Mouse (Mus musculus): ENCODE measurements around the gene Olfr1205. TPM values are rescaled to one million over a fixed set of nuclear protein-coding genes. Genes with fewer than 3 reads are reported as not detected.

The Olfr1205 gene
- polyA plus RNA-seq (2012): not detected in 2 replicates

DNA sequence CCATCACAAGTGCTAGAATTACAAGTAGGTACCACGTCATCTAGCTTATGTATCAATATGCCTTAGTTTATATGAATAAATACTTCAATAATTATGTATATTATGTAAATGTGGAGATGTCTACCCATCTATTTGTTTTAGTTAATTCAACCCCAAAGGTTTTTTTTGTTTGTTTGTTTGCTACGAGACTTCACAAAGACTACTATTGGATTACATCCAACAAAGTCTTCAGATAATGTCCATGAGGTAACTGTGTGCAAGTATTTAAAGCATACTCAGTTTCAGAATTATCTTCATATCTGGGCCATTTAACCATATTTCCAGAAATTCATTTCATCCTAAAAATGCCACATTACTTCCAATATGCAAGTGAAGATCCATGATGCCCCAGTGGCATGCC, at the start of gene Olfr1205:
Gene Olfr1205 (plus strand): TSS at position 301 of the 400 bp plus-strand sequence.
- Histone ChIP-seq H3K4me3 (replicated peaks) (no peak within 1 kb of the TSS), H3K36me3 (ENCODE audit: control insufficient read depth) (no peaks in the 10 kb centered on the region), H3K4me1 (ENCODE audit: control insufficient read depth) (no peaks in the 10 kb centered on the region), H3K9me3 (ENCODE audit: control insufficient read depth, low read length) (no peaks in the 10 kb centered on the region), H3K27me3 (ENCODE audit: control insufficient read depth) (no peaks in the 10 kb centered on the region)
- no peak for TF ChIP-seq GATA1 (IDR thresholded peaks at IDR 0.05; ENCODE audit: low read length)
- no peak for TF ChIP-seq TAL1 (IDR thresholded peaks at IDR 0.05; ENCODE audit: low read length)

DNA sequence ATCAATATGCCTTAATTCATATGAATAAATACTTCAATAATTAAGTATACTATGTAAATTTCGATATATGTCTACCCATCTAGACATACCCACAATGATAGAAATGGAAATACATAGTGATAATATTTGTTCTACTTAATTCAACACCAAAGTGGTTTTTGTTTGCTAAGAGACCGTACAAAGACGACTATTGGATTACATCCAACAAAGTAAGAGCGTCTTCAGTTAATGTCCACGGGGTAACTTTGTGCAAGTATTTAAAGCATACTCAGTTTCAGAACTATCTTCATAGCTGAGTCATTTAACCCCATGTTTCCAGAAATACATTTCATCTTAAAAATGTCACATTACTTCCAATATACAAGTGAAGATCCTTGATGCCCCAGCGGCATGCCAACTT, 36.8 kb upstream of the Olfr1205 start, which contains the start of gene Olfr1201:
Gene Olfr1201 (plus strand): TSS at position 301 of the 400 bp plus-strand sequence.
- TF ChIP-seq GATA1 (IDR thresholded peaks at IDR 0.05; ENCODE audit: low read length): no peak
- no peak for TF ChIP-seq TAL1 (IDR thresholded peaks at IDR 0.05; ENCODE audit: low read length)
- H3K36me3 ChIP-seq (ENCODE audit: control insufficient read depth): no peaks in the 10 kb centered on the region
- H3K4me3 ChIP-seq (replicated peaks): no peak within 1 kb of the TSS
- no peaks in the 10 kb centered on the region for H3K27me3 ChIP-seq (ENCODE audit: control insufficient read depth)
- no peaks in the 10 kb centered on the region for H3K4me1 ChIP-seq (ENCODE audit: control insufficient read depth)
- H3K9me3 ChIP-seq (ENCODE audit: control insufficient read depth, low read length): no peaks in the 10 kb centered on the region; the same call in 1 of the 2 replicates

DNA sequence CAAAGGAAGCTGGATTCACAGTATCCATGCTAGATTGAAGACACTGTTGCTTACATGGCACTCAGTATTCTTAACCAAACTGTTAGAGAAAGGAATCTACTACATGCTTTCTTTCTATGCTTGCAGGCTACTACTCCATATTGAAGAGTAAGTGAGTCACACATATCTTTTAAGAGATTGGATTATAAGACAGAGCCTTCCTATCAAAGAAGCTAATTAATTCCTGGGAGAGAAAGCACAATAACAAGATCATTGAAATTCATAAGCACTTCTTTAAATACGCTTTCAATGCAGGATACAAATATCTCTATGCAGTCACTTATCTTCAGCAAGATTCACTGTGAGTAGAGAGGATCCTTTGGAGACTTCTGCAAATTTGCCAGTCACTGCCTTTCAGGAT, 15.3 kb upstream of the Olfr1205 start, which contains the start of gene Olfr1202:
Gene Olfr1202 (plus strand): TSS at position 301 of the 400 bp plus-strand sequence.
- H3K4me3 ChIP-seq (replicated peaks): no peak within 1 kb of the TSS
- no peaks in the 10 kb centered on the region for H3K9me3 ChIP-seq (ENCODE audit: control insufficient read depth, low read length)
- no peak for TF ChIP-seq TAL1 (IDR thresholded peaks at IDR 0.05; ENCODE audit: low read length)
- TF ChIP-seq GATA1 (IDR thresholded peaks at IDR 0.05; ENCODE audit: low read length): no peak
- H3K27me3 ChIP-seq (ENCODE audit: control insufficient read depth): no peaks in the 10 kb centered on the region
- H3K36me3 ChIP-seq (ENCODE audit: control insufficient read depth): no peaks in the 10 kb centered on the region
- no peaks in the 10 kb centered on the region for H3K4me1 ChIP-seq (ENCODE audit: control insufficient read depth)

DNA sequence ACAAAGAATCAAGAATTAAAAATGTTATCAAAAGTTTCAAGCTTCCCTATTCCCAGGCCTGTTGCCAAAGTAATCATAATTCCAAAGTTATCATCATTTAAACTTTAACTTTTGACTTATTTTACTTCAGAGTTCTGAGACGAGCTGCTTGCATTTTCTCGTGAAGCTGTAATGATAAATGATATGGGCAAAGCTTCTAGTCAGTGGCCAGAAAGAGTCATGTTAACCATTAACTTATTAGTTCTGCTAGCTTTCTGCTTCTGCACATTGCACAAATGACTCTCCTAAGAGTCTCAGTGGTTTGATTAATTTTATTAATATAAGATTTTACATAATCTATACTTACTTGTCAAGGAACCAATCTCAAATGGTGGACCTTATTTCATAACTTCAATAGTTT, 8.9 kb downstream of the Olfr1205 start:
- no peaks in the 10 kb centered on the region for H3K36me3 ChIP-seq (ENCODE audit: control insufficient read depth)
- no peaks in the 10 kb centered on the region for H3K9me3 ChIP-seq (ENCODE audit: control insufficient read depth, low read length)
- no peak for TF ChIP-seq TAL1 (IDR thresholded peaks at IDR 0.05; ENCODE audit: low read length)
- TF ChIP-seq GATA1 (IDR thresholded peaks at IDR 0.05; ENCODE audit: low read length): no peak
- H3K27me3 ChIP-seq (ENCODE audit: control insufficient read depth): no peaks in the 10 kb centered on the region
- no peak overlapping the region for H3K4me3 ChIP-seq (replicated peaks)
- no peaks in the 10 kb centered on the region for H3K4me1 ChIP-seq (ENCODE audit: control insufficient read depth)

- Histone ChIP-seq H3K9me3 (ENCODE audit: control insufficient read depth, low read length) (no peaks in the 10 kb centered on the region; the same call in 1 of the 2 replicates), H3K27me3 (ENCODE audit: control insufficient read depth) (no peaks in the 10 kb centered on the region), H3K4me1 (ENCODE audit: control insufficient read depth) (no peaks in the 10 kb centered on the region), H3K4me3 (replicated peaks) (no peak within 1 kb of the TSS), H3K36me3 (ENCODE audit: control insufficient read depth) (no peaks in the 10 kb centered on the region)
- TF ChIP-seq TAL1 (IDR thresholded peaks at IDR 0.05; ENCODE audit: low read length): no peak
- TF ChIP-seq GATA1 (IDR thresholded peaks at IDR 0.05; ENCODE audit: low read length): no peak
Measured at GRCm38 (mm10) chr2:88848992-88849391, 19.5 kb downstream of the Olfr1205 start, which contains the start of gene Olfr1204. TSS of gene Olfr1204 (plus strand) at chr2:88849292.

- TF ChIP-seq TAL1 (IDR thresholded peaks at IDR 0.05; ENCODE audit: low read length) (no peak), GATA1 (IDR thresholded peaks at IDR 0.05; ENCODE audit: low read length) (no peak)
- Histone ChIP-seq H3K4me3 (replicated peaks) (no peak within 1 kb of the TSS), H3K36me3 (ENCODE audit: control insufficient read depth) (no peaks in the 10 kb centered on the region), H3K27me3 (ENCODE audit: control insufficient read depth) (no peaks in the 10 kb centered on the region), H3K9me3 (ENCODE audit: control insufficient read depth, low read length) (no peaks in the 10 kb centered on the region), H3K4me1 (ENCODE audit: control insufficient read depth) (no peaks in the 10 kb centered on the region)
Measured at GRCm38 (mm10) chr2:88862931-88863330, 33.4 kb downstream of the Olfr1205 start, which contains the start of gene Olfr1206. TSS of gene Olfr1206 (plus strand) at chr2:88863231.

Other genes with a start within 250 kb of the Olfr1205 start
- gene Olfr1189, start 243.3 kb upstream of the Olfr1205 start, polyA plus RNA-seq (2012): not detected in 2 replicates
- gene Olfr1191-ps1, start 189.2 kb upstream of the Olfr1205 start, polyA plus RNA-seq (2012): 0.01 TPM in 1 of 2 replicates, not detected in the other
- not detected in 2 replicates for gene Olfr1192-ps1, start 181.2 kb upstream of the Olfr1205 start, polyA plus RNA-seq (2012)
- gene Olfr1193, start 154.1 kb upstream of the Olfr1205 start, polyA plus RNA-seq (2012): not detected in 2 replicates
- not detected in 2 replicates for gene Olfr1195, start 140.6 kb upstream of the Olfr1205 start, polyA plus RNA-seq (2012)
- gene Olfr1196, start 125.1 kb upstream of the Olfr1205 start, polyA plus RNA-seq (2012): not detected in 2 replicates
- not detected in 2 replicates for gene Olfr1197, start 97.4 kb upstream of the Olfr1205 start, polyA plus RNA-seq (2012)
- not detected in 2 replicates for gene Olfr1198, start 78.4 kb upstream of the Olfr1205 start, polyA plus RNA-seq (2012)
- gene Olfr1199, start 69.3 kb upstream of the Olfr1205 start, polyA plus RNA-seq (2012): not detected in 2 replicates
- not detected in 2 replicates for gene Olfr1200, start 59.2 kb upstream of the Olfr1205 start, polyA plus RNA-seq (2012)
- gene Olfr1201, start 36.7 kb upstream of the Olfr1205 start, polyA plus RNA-seq (2012): not detected in 2 replicates
- gene Olfr1202, start 15.2 kb upstream of the Olfr1205 start, polyA plus RNA-seq (2012): not detected in 2 replicates
- not detected in 2 replicates for gene Olfr1204, start 19.6 kb downstream of the Olfr1205 start, polyA plus RNA-seq (2012)
- gene Olfr1206, start 33.5 kb downstream of the Olfr1205 start, polyA plus RNA-seq (2012): not detected in 2 replicates
- gene Olfr1208, start 72.6 kb downstream of the Olfr1205 start, polyA plus RNA-seq (2012): not detected in 2 replicates
- gene Olfr1209, start 85.4 kb downstream of the Olfr1205 start, polyA plus RNA-seq (2012): not detected in 2 replicates
- not detected in 2 replicates for gene Olfr1211, start 108.4 kb downstream of the Olfr1205 start, polyA plus RNA-seq (2012)
- not detected in 2 replicates for gene Olfr1212, start 124.2 kb downstream of the Olfr1205 start, polyA plus RNA-seq (2012)
- gene Gm13762, start 150.5 kb downstream of the Olfr1205 start, polyA plus RNA-seq (2012): not detected in 2 replicates
- gene Olfr1214, start 162.9 kb downstream of the Olfr1205 start, polyA plus RNA-seq (2012): not detected in 2 replicates
- not detected in 2 replicates for gene Olfr1215, start 177.2 kb downstream of the Olfr1205 start, polyA plus RNA-seq (2012)
- not detected in 2 replicates for gene Olfr1216, start 188.6 kb downstream of the Olfr1205 start, polyA plus RNA-seq (2012)
- not detected in 2 replicates for gene Olfr1217, start 202.3 kb downstream of the Olfr1205 start, polyA plus RNA-seq (2012)
- not detected in 2 replicates for gene Olfr1218, start 231.4 kb downstream of the Olfr1205 start, polyA plus RNA-seq (2012)

All from erythroblast, embryonic 14.5 days (primary cell).